Comparison of ENCODE assay signal across 8 mouse cellular contexts in genomic region chr10:94992127-94992526, GRCm38 (mm10). TPM values are rescaled to one million over a fixed set of nuclear protein-coding genes. Genes with fewer than 3 reads are reported as not detected.
DNase-seq lines count a peak whose midpoint lies in the region; ATAC-seq and TF ChIP-seq lines count a peak whose summit lies in the region.

No protein-coding gene starts in this region.

- H3K27me3 ChIP-seq in ES-Bruce4 (ENCODE audit: control insufficient read depth, insufficient read depth, low read length, poor library complexity, severe bottlenecking) = no peaks in the 10 kb centered on the region
- peaks cover 11% of the 10 kb centered on the region for H3K27me3 ChIP-seq in forebrain, embryonic 12.5 days
- 0 out of 2 replicates have a peak, but pooled peaks cover 3% of the 10 kb centered on the region for H3K27me3 ChIP-seq in neural tube, embryonic 15.5 days (replicated peaks)

- no peaks in the 10 kb centered on the region for H3K36me3 ChIP-seq in ES-Bruce4 (ENCODE audit: control insufficient read depth, insufficient read depth, low read length, poor library complexity, severe bottlenecking)
- H3K36me3 ChIP-seq in forebrain, embryonic 12.5 days (replicated peaks) = no peaks in the 10 kb centered on the region
- H3K36me3 ChIP-seq in neural tube, embryonic 15.5 days = no peaks in the 10 kb centered on the region

- H3K9me3 ChIP-seq in ES-Bruce4 (replicated peaks; ENCODE audit: control insufficient read depth, insufficient read depth, low read length, poor library complexity, severe bottlenecking) = no peaks in the 10 kb centered on the region
- no peaks in the 10 kb centered on the region for H3K9me3 ChIP-seq in forebrain, embryonic 12.5 days
- H3K9me3 ChIP-seq in neural tube, embryonic 15.5 days (replicated peaks) = no peaks in the 10 kb centered on the region

- TF ChIP-seq POLR2A in ES-Bruce4 (IDR thresholded peaks at IDR 0.05; ENCODE audit: insufficient read depth, low read length) = no peak
- TF ChIP-seq POLR2A in lung, adult 2 months (IDR thresholded peaks at IDR 0.05; ENCODE audit: borderline replicate concordance, extremely low read depth, low read depth, low read length) = no peak

- intact Hi-C loops in heart, postnatal 10 days (cut with DNase I) = loop anchor here (1.0 to 10.0 kb wide), 5 partner anchors 96 to 903 kb away; partner anchors contain the start of gene Cradd

- H3K9ac ChIP-seq in ES-Bruce4 (ENCODE audit: low read depth, poor library complexity, severe bottlenecking) = no peak overlapping the region
- H3K9ac ChIP-seq in forebrain, embryonic 12.5 days = no peak overlapping the region
- H3K9ac ChIP-seq in neural tube, embryonic 15.5 days (replicated peaks) = no peak overlapping the region

- DNase-seq in c-Kit-negative CD71-positive TER-119-positive erythroid progenitor cells, embryonic 14.5 days (ENCODE audit: low read depth, low spot score) = peak; percentile 11
- DNase-seq in heart, postnatal 10 days = peak; percentile 94
- DNase-seq in kidney, postnatal 36 days = peak; percentile 69 to 90
- DNase-seq in lung, adult 2 months = peak; percentile 83
- DNase-seq in thymus, adult 18-20 months = peak; percentile 25 to 30

- TF ChIP-seq CTCF in ES-Bruce4 (IDR thresholded peaks at IDR 0.05; ENCODE audit: low read depth, low read length) = peak; percentile 74
- TF ChIP-seq CTCF in lung, adult 2 months (IDR thresholded peaks at IDR 0.05; ENCODE audit: insufficient read depth, low read length) = peak; percentile 75

- no peak overlapping the region for H3K27ac ChIP-seq in ES-Bruce4 (ENCODE audit: insufficient read depth, low read length)
- no peak overlapping the region for H3K27ac ChIP-seq in forebrain, embryonic 12.5 days
- H3K27ac ChIP-seq in neural tube, embryonic 15.5 days (replicated peaks) = 0 out of 2 replicates have a peak overlapping the region, but pooled peaks have one; percentile 68

- H3K4me3 ChIP-seq in ES-Bruce4 (ENCODE audit: low read depth, low read length) = no peak overlapping the region
- H3K4me3 ChIP-seq in forebrain, embryonic 12.5 days (replicated peaks) = no peak overlapping the region
- peak overlapping the region; percentile 34 for H3K4me3 ChIP-seq in lung, adult 2 months (replicated peaks; ENCODE audit: extremely low read depth, low read depth, low read length)
- no peak overlapping the region for H3K4me3 ChIP-seq in neural tube, embryonic 15.5 days (replicated peaks)

- TF ChIP-seq EP300 in ES-Bruce4 (IDR thresholded peaks at IDR 0.05; ENCODE audit: insufficient read depth, low read depth, low read length) = 0 out of 2 replicates have a peak, but pooled peaks have one; percentile 41

- ATAC-seq in forebrain, embryonic 12.5 days (ENCODE audit: low FRiP score) = peak; percentile 56
- peak; percentile 26; the same call in 1 of the 2 replicates for ATAC-seq in neural tube, embryonic 15.5 days (ENCODE audit: low FRiP score)

- H3K4me1 ChIP-seq in ES-Bruce4 (ENCODE audit: control insufficient read depth, insufficient read depth, low read length) = no peaks in the 10 kb centered on the region
- H3K4me1 ChIP-seq in forebrain, embryonic 12.5 days = peaks cover 24% of the 10 kb centered on the region
- peaks cover 11% of the 10 kb centered on the region for H3K4me1 ChIP-seq in lung, adult 2 months (ENCODE audit: control insufficient read depth, insufficient read depth, low read length)
- peaks cover 25% of the 10 kb centered on the region for H3K4me1 ChIP-seq in neural tube, embryonic 15.5 days

- H3K4me2 ChIP-seq in forebrain, embryonic 12.5 days = peak overlapping the region; percentile 50
- H3K4me2 ChIP-seq in neural tube, embryonic 15.5 days = peak overlapping the region; percentile 52

- 8% methylated on average over 9 of the region's 9 CpGs for WGBS in forebrain, embryonic 12.5 days
- 8% methylated on average over 9 of the region's 9 CpGs for WGBS in lung, adult 2 months
- 4% methylated on average over 9 of the region's 9 CpGs for WGBS in neural tube, embryonic 15.5 days

RNA-seq across cellular contexts. Expression of gene Plxnc1, which starts 47.5 kb away (rescaled TPM):
- polyA plus RNA-seq in ES-Bruce4 (2011; ENCODE audit: insufficient read depth, insufficient read length, low read depth, missing spikeins) = 0.91 and 1.3 TPM in 2 replicates
- 7.3 and 8.8 TPM in 2 replicates for polyA plus RNA-seq in forebrain, embryonic 12.5 days (2016; fragmentation: Nextera tagmentation; extraction: Ambion mirVana)
- 1 to 10 TPM; 5.2 to 5.6 TPM for total RNA-seq in heart, postnatal 10 days (2021)
- polyA plus RNA-seq in lung, adult 2 months (2012; rRNA removed) = 4.6 and 5.4 TPM in 2 replicates
- polyA plus RNA-seq in neural tube, embryonic 15.5 days (2015; fragmentation: Nextera tagmentation; extraction: Ambion mirVana) = 7.6 and 9.8 TPM in 2 replicates

Comparison
In these comparisons a context has a peak if more than half of its experiments do, and no peak if none do; other contexts are left out.
1. DNase-seq: peak in every context shown above with its lines; median percentile 94 in heart, postnatal 10 days; 83 in lung, adult 2 months; 80 in kidney, postnatal 36 days; 28 in thymus, adult 18-20 months; 11 in c-Kit-negative CD71-positive TER-119-positive erythroid progenitor cells, embryonic 14.5 days.